Mouse (Mus musculus) ES-Bruce4 (cell line): ENCODE measurements around the gene Sept9.

Experiments used
- CTCF ChIP-seq: IDR thresholded peaks from one replicate; pipeline ENCODE4 v1.8.1; 2011; ENCODE audit warnings: low read depth, low read length
- EP300 ChIP-seq: IDR thresholded peaks from 2 replicates; pipeline ENCODE4 v1.6.1; 2011; ENCODE audit warnings: low read depth, low read length; ENCODE audit not compliant: insufficient read depth
- POLR2A ChIP-seq: IDR thresholded peaks from one replicate; pipeline ENCODE4 v1.8.1; 2011; ENCODE audit warnings: low read length; ENCODE audit not compliant: insufficient read depth

DNA sequence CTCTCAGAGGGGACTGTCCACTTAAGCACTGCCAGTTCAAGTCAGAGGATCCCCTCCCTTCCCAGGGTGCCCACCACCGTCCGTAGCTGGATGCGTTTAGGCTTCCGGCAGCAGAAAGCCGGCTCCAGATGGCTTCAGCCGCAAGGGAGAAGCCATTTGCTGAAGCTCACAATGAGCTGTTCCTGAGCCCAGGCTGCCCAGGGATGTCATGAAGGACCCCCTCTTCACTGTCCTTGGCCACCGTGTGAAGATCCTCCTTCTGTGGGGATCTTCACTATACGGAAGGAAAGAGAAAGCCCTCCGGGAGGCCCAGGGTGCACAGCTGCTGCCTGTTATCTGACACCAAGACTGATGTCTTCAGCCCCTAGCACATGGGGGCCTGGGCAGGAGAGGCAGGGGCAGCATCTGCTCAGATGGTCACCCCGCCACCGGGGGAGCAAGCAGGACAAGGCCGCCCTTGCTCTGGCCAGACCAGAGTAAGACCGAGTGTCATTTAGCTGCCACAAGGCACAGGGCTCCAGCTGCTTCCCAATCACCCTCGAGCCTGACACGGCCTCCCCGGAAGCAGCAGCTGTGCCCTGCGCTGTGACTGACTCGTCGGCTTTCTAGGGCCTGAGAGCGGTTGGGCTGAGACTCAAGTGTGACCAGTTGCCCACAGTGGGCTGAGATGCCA, 118.1 kb downstream of the Sept9 start:
- TF ChIP-seq EP300 (no peak), POLR2A (no peak), CTCF (no peak)
